Mouse (Mus musculus): Measurements from ENCODE around the gene Tamm41. TPM values are rescaled to one million over a fixed set of nuclear protein-coding genes. Genes with fewer than 3 reads are reported as not detected.

The Tamm41 gene
- 38.7 and 39.8 TPM in 2 replicates for polyA plus RNA-seq (2012; rRNA removed)
- polyA plus RNA-seq (2014; fragmentation: Nextera tagmentation; extraction: Ambion mirVana), result 60.8 and 70.8 TPM in 2 replicates

GRCm38 (mm10) chr6:115037103-115038094, at the start of gene Tamm41:
TSS of gene Tamm41 (minus strand) at chr6:115037876.
- peak within 1 kb of the TSS; percentile 81 for H3K4me3 ChIP-seq (replicated peaks; ENCODE audit: low read length)
- peaks cover 21% of the 10 kb centered on the region for H3K36me3 ChIP-seq (ENCODE audit: control insufficient read depth, insufficient read depth, low read length)
- peak within 1 kb of the TSS; percentile 73 for H3K9ac ChIP-seq (ENCODE audit: low read depth, low read length, severe bottlenecking)
- peaks cover 11% of the 10 kb centered on the region for H3K4me1 ChIP-seq (ENCODE audit: control insufficient read depth, insufficient read depth, low read length)
- peak; percentile 72 for DNase-seq (ENCODE audit: low spot score)
- no peaks in the 10 kb centered on the region for H3K9me3 ChIP-seq (ENCODE audit: control insufficient read depth, low read length)
- H3K4me2 ChIP-seq (replicated peaks; ENCODE audit: low read depth, low read length, severe bottlenecking), result peak within 1 kb of the TSS; percentile 70
- peak; percentile 90 for ATAC-seq (ENCODE audit: low FRiP score, low read depth)
- 0 out of 2 replicates have a peak, but pooled peaks have one; percentile 55 for TF ChIP-seq POLR2A (IDR thresholded peaks at IDR 0.05; ENCODE audit: borderline replicate concordance, extremely low read depth, insufficient read depth, insufficient read length)
- no peak within 1 kb of the TSS for H3K27ac ChIP-seq (replicated peaks; ENCODE audit: low read depth, low read length)
- H3K27me3 ChIP-seq (ENCODE audit: control insufficient read depth, insufficient read depth, low read length), result no peaks in the 10 kb centered on the region
- WGBS, result 2% methylated on average over 54 of the region's 57 CpGs

DNA sequence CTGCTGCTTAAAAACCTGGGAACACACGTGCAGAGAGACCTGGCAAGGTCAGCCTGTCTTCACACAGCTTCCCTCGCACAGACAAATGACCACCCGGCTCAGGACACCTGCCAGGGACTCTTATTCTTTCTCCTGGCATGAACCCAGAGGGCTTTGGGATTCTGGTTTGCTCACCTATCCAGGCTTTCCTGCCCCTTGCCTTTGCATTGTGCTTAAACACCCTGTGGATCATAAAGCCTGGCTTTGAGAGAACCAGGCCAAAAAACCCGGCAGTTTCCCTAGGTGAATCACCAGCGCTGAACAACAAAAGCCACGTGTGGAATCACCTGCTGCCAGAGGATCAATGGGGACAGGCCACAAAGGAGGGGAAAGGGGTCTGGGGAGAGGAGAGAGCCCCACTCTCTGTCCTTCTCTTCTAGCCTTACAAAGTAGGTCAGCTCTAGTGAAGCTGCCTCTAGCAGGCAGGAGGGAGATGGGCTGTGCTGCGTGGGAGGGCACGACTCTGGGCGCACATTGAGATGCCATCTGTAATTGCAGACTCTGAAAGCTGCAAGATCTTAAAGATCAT, 47.7 kb upstream of the Tamm41 start:
- ATAC-seq (ENCODE audit: low FRiP score, low read depth), result no peak
- no peaks in the 10 kb centered on the region for H3K4me1 ChIP-seq (ENCODE audit: control insufficient read depth, insufficient read depth, low read length)
- no peak overlapping the region for H3K27ac ChIP-seq (replicated peaks; ENCODE audit: low read depth, low read length)
- no peak for DNase-seq (ENCODE audit: low spot score)
- H3K9me3 ChIP-seq (ENCODE audit: control insufficient read depth, low read length), result no peaks in the 10 kb centered on the region
- no peak overlapping the region for H3K4me3 ChIP-seq (replicated peaks; ENCODE audit: low read length)
- H3K27me3 ChIP-seq (ENCODE audit: control insufficient read depth, insufficient read depth, low read length), result no peaks in the 10 kb centered on the region
- H3K9ac ChIP-seq (ENCODE audit: low read depth, low read length, severe bottlenecking), result no peak overlapping the region
- no peak overlapping the region for H3K4me2 ChIP-seq (replicated peaks; ENCODE audit: low read depth, low read length, severe bottlenecking)
- WGBS, result 54% methylated on average over 9 of the region's 9 CpGs
- H3K36me3 ChIP-seq (ENCODE audit: control insufficient read depth, insufficient read depth, low read length), result no peaks in the 10 kb centered on the region
- TF ChIP-seq POLR2A (IDR thresholded peaks at IDR 0.05; ENCODE audit: borderline replicate concordance, extremely low read depth, insufficient read depth, insufficient read length), result no peak

- no peaks in the 10 kb centered on the region for H3K27me3 ChIP-seq (ENCODE audit: control insufficient read depth, insufficient read depth, low read length)
- no peak for TF ChIP-seq POLR2A (IDR thresholded peaks at IDR 0.05; ENCODE audit: borderline replicate concordance, extremely low read depth, insufficient read depth, insufficient read length)
- ATAC-seq (ENCODE audit: low FRiP score, low read depth) (no peak), DNase-seq (ENCODE audit: low spot score) (no peak)
- no peaks in the 10 kb centered on the region for H3K9me3 ChIP-seq (ENCODE audit: control insufficient read depth, low read length)
- no peak overlapping the region for H3K27ac ChIP-seq (replicated peaks; ENCODE audit: low read depth, low read length)
- H3K9ac ChIP-seq (ENCODE audit: low read depth, low read length, severe bottlenecking), result no peak overlapping the region
- no peak overlapping the region for H3K4me3 ChIP-seq (replicated peaks; ENCODE audit: low read length)
- H3K4me1 ChIP-seq (ENCODE audit: control insufficient read depth, insufficient read depth, low read length), result no peaks in the 10 kb centered on the region
- no peaks in the 10 kb centered on the region for H3K36me3 ChIP-seq (ENCODE audit: control insufficient read depth, insufficient read depth, low read length)
- 49% methylated on average over 9 of the region's 9 CpGs for WGBS
- no peak overlapping the region for H3K4me2 ChIP-seq (replicated peaks; ENCODE audit: low read depth, low read length, severe bottlenecking)
These were observed 39.3 kb upstream of the Tamm41 start for GRCm38 (mm10) chr6:115076781-115077575.

DNA sequence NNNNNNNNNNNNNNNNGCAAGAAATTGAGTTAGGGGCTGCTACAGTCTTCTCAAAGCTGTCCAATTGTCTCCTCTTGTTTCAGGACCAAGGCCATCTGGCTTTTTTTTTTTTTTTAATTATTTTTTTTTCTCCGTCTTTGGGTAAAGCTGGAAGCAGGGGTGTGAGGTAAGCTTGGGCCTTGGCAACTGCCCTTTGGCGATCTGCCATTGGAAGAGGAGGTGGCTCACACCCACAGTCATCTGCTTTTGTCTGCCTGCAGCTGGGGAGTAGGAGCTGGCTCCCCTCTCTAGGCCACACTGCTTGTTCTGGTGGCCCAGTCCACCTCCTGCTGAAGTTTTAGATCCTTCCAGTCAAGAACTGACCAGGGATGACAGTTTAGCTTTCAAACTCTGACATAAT, 34.3 kb upstream of the Tamm41 start:
- TF ChIP-seq POLR2A (IDR thresholded peaks at IDR 0.05; ENCODE audit: borderline replicate concordance, extremely low read depth, insufficient read depth, insufficient read length), result no peak
- no peaks in the 10 kb centered on the region for H3K36me3 ChIP-seq (ENCODE audit: control insufficient read depth, insufficient read depth, low read length)
- ATAC-seq (ENCODE audit: low FRiP score, low read depth), result no peak
- H3K9me3 ChIP-seq (ENCODE audit: control insufficient read depth, low read length), result no peaks in the 10 kb centered on the region
- no peak overlapping the region for H3K9ac ChIP-seq (ENCODE audit: low read depth, low read length, severe bottlenecking)
- H3K4me2 ChIP-seq (replicated peaks; ENCODE audit: low read depth, low read length, severe bottlenecking), result no peak overlapping the region
- H3K4me3 ChIP-seq (replicated peaks; ENCODE audit: low read length), result no peak overlapping the region
- DNase-seq (ENCODE audit: low spot score), result no peak
- H3K27me3 ChIP-seq (ENCODE audit: control insufficient read depth, insufficient read depth, low read length), result no peaks in the 10 kb centered on the region
- no peaks in the 10 kb centered on the region for H3K4me1 ChIP-seq (ENCODE audit: control insufficient read depth, insufficient read depth, low read length)
- no peak overlapping the region for H3K27ac ChIP-seq (replicated peaks; ENCODE audit: low read depth, low read length)
- WGBS, result 75% methylated on average over 2 of the region's 2 CpGs

All from limb, embryonic 14.5 days (tissue).